Mouse (Mus musculus) monocyte, adult 5-6 weeks (primary cell): Measurements from ENCODE around the gene Olfr612. TPM values are rescaled to one million over a fixed set of nuclear protein-coding genes. Genes with fewer than 3 reads are reported as not detected.
"Not testable (repeated sequence)": the region's sequence is repeated elsewhere in the genome, so short reads cannot be mapped to it uniquely, and the experiment has no call there.

Source experiments
- ATAC-seq: fragments of 153-309, 156-312 bp; replicated peaks from 2 replicates; pipeline ENCODE4 v1.8.0; 2017; ENCODE audit warnings: mild to moderate bottlenecking; ENCODE audit not compliant: low TSS enrichment, insufficient number of reproducible peaks, severe bottlenecking, poor library complexity, low FRiP score
- total RNA-seq: library from RNA; stranded (forward); fragments of 200-1000, 200-491, 200-594 nt; gene quantifications from 3 replicates; pipeline ENCODE4 v1.2.3, GENCODE M21; 2017

The Olfr612 gene
- total RNA-seq: not detected in 3 replicates

DNA sequence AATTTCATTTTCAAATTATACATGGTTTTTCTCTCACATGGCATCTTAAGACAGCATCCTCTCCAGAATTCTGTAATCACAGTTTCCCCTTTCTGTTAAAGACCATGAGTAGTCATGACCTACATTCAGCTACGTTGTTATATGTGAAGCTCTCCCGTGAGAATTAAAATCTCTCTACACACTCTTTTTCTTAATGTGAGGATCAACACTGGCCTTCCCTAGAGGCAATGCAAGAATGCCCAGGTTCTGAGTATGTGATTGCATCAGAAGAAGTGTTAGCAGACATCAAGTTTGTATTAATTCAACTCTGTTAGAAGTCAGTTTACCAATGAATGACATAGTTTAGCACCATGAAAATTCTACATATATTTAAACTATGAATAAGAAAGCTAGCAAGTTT, at the start of gene Olfr612:
TSS of gene Olfr612 (minus strand) at position 101 of the 400 bp plus-strand sequence.
- not testable (repeated sequence) for ATAC-seq

GRCm38 (mm10) chr7:103589803-103590202, 47.3 kb upstream of the Olfr612 start, which contains the start of gene Olfr618:
Olfr618 (plus strand) TSS chr7:103590103.
- no peak for ATAC-seq

DNA sequence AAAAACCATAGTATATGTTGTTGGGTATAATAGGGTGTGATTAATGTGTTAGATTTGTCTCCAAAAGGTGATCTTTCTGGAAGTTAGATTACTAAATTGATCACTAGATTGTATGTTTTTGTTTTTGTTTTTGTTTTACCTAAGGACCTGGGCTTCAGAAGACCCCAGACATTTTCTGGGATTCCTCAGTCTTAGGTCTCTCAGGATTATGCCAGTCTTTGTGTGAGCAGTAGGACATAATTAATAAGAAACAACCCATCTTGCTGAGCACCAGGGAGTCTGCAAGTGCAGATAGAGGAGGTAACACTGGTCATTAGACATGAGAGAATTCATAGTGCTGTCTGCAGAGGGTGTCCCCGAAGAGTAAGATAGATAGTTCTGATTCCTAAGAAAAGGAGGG, 30.2 kb upstream of the Olfr612 start, which contains the start of gene Olfr617:
TSS of gene Olfr617 (plus strand) at position 301 of the 400 bp plus-strand sequence.
- ATAC-seq: no peak

GRCm38 (mm10) chr7:103569043-103569442, 26.5 kb upstream of the Olfr612 start, which contains the start of gene Olfr616:
Olfr616 (minus strand) TSS chr7:103569143.
- no peak for ATAC-seq

DNA sequence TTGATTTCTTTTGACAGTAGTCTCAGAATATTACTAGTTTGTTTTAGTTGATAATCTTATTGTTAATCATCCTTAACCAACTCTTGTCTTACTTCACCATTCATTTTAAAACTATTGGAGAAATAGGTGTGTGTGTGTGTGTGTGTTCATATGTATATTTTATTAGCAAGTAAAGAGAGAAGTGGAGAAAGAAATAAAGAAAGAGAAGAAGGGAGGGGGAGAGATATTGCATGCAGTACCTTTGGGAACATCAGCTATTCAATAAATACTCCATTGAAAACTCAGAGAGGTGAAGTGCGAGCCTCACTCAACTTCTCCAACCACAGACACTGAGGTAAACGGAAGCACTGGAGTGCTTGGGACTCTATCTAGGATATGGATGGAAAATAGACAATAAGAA, 13.3 kb upstream of the Olfr612 start, which contains the start of gene Olfr615:
TSS of gene Olfr615 (plus strand) at position 301 of the 400 bp plus-strand sequence.
- ATAC-seq: no peak

DNA sequence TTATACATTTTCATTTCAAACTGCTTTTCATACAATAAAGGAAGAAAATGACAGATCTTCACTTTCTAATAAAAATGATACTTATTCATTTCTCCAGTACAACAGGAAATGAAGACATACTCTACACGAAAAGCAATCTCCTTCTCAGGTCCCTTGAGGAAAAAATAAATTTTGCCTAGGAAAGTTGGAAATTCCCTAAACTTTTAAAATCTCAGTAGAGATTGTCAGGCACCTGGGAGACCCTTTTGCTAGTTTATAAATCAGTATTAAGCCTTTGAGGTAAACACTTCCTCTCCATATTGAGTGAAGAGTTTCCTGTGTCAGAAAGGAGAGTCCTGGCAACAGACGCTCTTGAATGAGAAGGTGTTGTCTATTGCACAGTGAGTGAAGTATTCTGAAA, 5.3 kb upstream of the Olfr612 start, which contains the start of gene Olfr613:
TSS of gene Olfr613 (plus strand) at position 301 of the 400 bp plus-strand sequence.
- ATAC-seq: no peak

DNA sequence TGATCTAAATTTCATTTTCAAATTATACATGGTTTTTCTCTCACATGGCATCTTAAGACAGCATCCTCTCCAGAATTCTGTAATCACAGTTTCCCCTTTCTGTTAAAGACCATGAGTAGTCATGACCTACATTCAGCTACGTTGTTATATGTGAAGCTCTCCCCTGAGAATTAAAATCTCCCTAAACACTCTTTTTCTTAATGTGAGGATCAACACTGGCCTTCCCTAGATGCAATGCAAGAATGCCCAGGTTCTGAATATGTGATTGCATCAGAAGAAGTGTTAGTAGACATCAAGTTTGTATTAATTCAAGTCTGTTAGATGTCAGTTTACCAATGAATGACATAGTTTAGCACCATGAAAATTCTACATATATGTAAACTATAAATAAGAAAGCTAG, 21.8 kb downstream of the Olfr612 start, which contains the start of gene Olfr611:
TSS of gene Olfr611 (minus strand) at position 101 of the 400 bp plus-strand sequence.
- not testable (repeated sequence) for ATAC-seq

DNA sequence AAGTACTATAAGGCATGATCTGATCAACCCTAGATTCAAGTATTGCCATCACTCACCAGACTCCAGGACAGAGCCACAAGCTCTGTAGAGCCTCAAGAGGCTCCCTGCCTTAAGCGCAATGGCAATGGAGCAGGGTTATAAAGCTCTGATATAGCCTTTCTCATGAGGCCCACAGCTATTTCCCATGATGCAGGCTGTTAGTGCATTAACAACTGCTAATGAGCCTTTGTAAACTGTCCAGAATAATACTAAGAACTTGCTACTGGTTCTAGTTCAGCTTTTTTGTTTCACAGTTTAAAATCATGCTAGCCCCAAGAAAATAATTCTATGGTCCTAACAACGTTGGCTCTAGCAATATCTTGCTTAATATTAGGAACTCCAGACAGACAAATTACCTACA, 30.5 kb downstream of the Olfr612 start, which contains the start of gene Olfr610:
TSS of gene Olfr610 (minus strand) at position 101 of the 400 bp plus-strand sequence.
- ATAC-seq: no peak

GRCm38 (mm10) chr7:103497962-103498361, 44.6 kb downstream of the Olfr612 start, which contains the start of gene Olfr609:
Olfr609 (minus strand) TSS chr7:103498062.
- ATAC-seq: no peak

Other genes with a start within 250 kb of the Olfr612 start
- gene Olfr596, start 237.1 kb downstream of the Olfr612 start, total RNA-seq: not detected in 3 replicates
- gene Olfr597, start 226.4 kb downstream of the Olfr612 start, total RNA-seq: not detected in 3 replicates
- not detected in 3 replicates for gene Olfr598, start 219.1 kb downstream of the Olfr612 start, total RNA-seq
- gene Olfr599, start 206.8 kb downstream of the Olfr612 start, total RNA-seq: not detected in 3 replicates
- not detected in 3 replicates for gene Olfr600, start 193.0 kb downstream of the Olfr612 start, total RNA-seq
- not detected in 3 replicates for gene Olfr601, start 180.1 kb downstream of the Olfr612 start, total RNA-seq
- gene Olfr603, start 156.5 kb downstream of the Olfr612 start, total RNA-seq: not detected in 3 replicates
- gene Usp17lc, start 127.6 kb downstream of the Olfr612 start, total RNA-seq: not detected in 3 replicates
- not detected in 3 replicates for gene Olfr605, start 97.3 kb downstream of the Olfr612 start, total RNA-seq
- gene Olfr606, start 93.7 kb downstream of the Olfr612 start, total RNA-seq: not detected in 3 replicates
- gene Olfr607, start 78.6 kb downstream of the Olfr612 start, total RNA-seq: not detected in 3 replicates
- not detected in 3 replicates for gene Olfr608, start 72.8 kb downstream of the Olfr612 start, total RNA-seq
- not detected in 3 replicates for gene Olfr609, start 44.7 kb downstream of the Olfr612 start, total RNA-seq
- gene Olfr610, start 30.6 kb downstream of the Olfr612 start, total RNA-seq: not detected in 3 replicates
- gene Olfr611, start 21.9 kb downstream of the Olfr612 start, total RNA-seq: not detected in 3 replicates
- not detected in 3 replicates for gene Olfr613, start 5.4 kb upstream of the Olfr612 start, total RNA-seq
- gene Olfr615, start 13.4 kb upstream of the Olfr612 start, total RNA-seq: not detected in 3 replicates
- not detected in 3 replicates for gene Olfr616, start 26.4 kb upstream of the Olfr612 start, total RNA-seq
- not detected in 3 replicates for gene Olfr617, start 30.3 kb upstream of the Olfr612 start, total RNA-seq
- gene Olfr618, start 47.4 kb upstream of the Olfr612 start, total RNA-seq: not detected in 3 replicates
- gene Olfr619, start 57.9 kb upstream of the Olfr612 start, total RNA-seq: not detected in 3 replicates
- gene Olfr620, start 69.8 kb upstream of the Olfr612 start, total RNA-seq: not detected in 3 replicates
- gene Olfr622, start 100.0 kb upstream of the Olfr612 start, total RNA-seq: not detected in 3 replicates
- gene Olfr623, start 121.0 kb upstream of the Olfr612 start, total RNA-seq: not detected in 3 replicates
- gene Olfr624, start 128.5 kb upstream of the Olfr612 start, total RNA-seq: not detected in 3 replicates
- gene Olfr625-ps1, start 140.0 kb upstream of the Olfr612 start, total RNA-seq: not detected in 3 replicates
- gene Olfr243, start 172.0 kb upstream of the Olfr612 start, total RNA-seq: not detected in 3 replicates
- not detected in 3 replicates for gene Olfr628, start 187.7 kb upstream of the Olfr612 start, total RNA-seq
- gene Olfr629, start 202.2 kb upstream of the Olfr612 start, total RNA-seq: 0.39 TPM in 1 of 3 replicates, not detected in the others
- gene Olfr630, start 214.6 kb upstream of the Olfr612 start, total RNA-seq: not detected in 3 replicates
- gene Olfr69, start 228.9 kb upstream of the Olfr612 start, total RNA-seq: not detected in 3 replicates
- gene Olfr68, start 237.0 kb upstream of the Olfr612 start, total RNA-seq: not detected in 3 replicates
- gene Olfr67, start 249.1 kb upstream of the Olfr612 start, total RNA-seq: not detected in 3 replicates